Mouse (Mus musculus): ENCODE data around the gene Tmem121. TPM values are rescaled to one million over a fixed set of nuclear protein-coding genes. Genes with fewer than 3 reads are reported as not detected.

Tmem121 gene
- polyA plus RNA-seq, 1 experiment from 2014 or later: 5.8 TPM

Other genes with a start within 250 kb of the Tmem121 start
- 109 and 121 TPM in 2 replicates for gene Nudt14, start 243.8 kb upstream of the Tmem121 start, polyA plus RNA-seq (2015; fragmentation: Nextera tagmentation; extraction: Ambion mirVana)
- gene Btbd6, start 209.4 kb upstream of the Tmem121 start, polyA plus RNA-seq (2015; fragmentation: Nextera tagmentation; extraction: Ambion mirVana): 23.8 and 26.2 TPM in 2 replicates
- 55.5 TPM in 2 replicates for gene Brf1, start 185.2 kb upstream of the Tmem121 start, polyA plus RNA-seq (2015; fragmentation: Nextera tagmentation; extraction: Ambion mirVana)
- gene Pacs2, start 171.4 kb upstream of the Tmem121 start, polyA plus RNA-seq (2015; fragmentation: Nextera tagmentation; extraction: Ambion mirVana): 10.5 and 12.2 TPM in 2 replicates
- gene Tex22, start 111.4 kb upstream of the Tmem121 start, polyA plus RNA-seq (2015; fragmentation: Nextera tagmentation; extraction: Ambion mirVana): 0.15 TPM in 1 of 2 replicates, not detected in the other
- 11.2 and 12.2 TPM in 2 replicates for gene Mta1, start 87.7 kb upstream of the Tmem121 start, polyA plus RNA-seq (2015; fragmentation: Nextera tagmentation; extraction: Ambion mirVana)
- 550 and 593 TPM in 2 replicates for gene Crip2, start 45.7 kb upstream of the Tmem121 start, polyA plus RNA-seq (2015; fragmentation: Nextera tagmentation; extraction: Ambion mirVana)
- gene Crip1, start 39.6 kb upstream of the Tmem121 start, polyA plus RNA-seq (2015; fragmentation: Nextera tagmentation; extraction: Ambion mirVana): 565 and 642 TPM in 2 replicates
- 31.4 and 34.5 TPM in 2 replicates for gene Tedc1, start 29.5 kb upstream of the Tmem121 start, polyA plus RNA-seq (2015; fragmentation: Nextera tagmentation; extraction: Ambion mirVana)

All from lung, embryonic 16.5 days (tissue).